Mouse (Mus musculus): ENCODE measurements around the gene Cox5a. TPM values are rescaled to one million over a fixed set of nuclear protein-coding genes. Genes with fewer than 3 reads are reported as not detected.

The Cox5a gene
- polyA plus RNA-seq, 1 experiment, result 757 TPM

DNA sequence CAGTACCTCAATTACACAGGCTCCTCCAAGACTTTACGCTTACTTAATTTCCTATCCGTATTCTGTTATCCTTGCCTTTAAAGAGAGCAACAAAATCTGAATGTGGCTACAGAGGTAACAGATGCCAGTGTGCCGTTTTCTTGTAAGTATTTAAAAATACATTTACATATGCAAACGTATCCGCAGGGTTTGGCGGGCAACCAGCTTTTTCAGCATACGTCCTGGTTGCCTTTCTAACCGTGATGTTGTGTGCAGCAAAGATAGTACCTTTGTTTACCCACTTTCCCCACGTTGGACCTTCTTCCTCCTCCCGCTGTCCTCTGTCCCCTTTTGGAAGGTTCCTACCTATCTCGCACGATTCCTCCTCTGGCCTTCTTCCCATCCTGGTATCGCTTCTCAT is 19.6 kb upstream of the Cox5a start:
- Histone ChIP-seq H3K27me3 (replicated peaks; ENCODE audit: control insufficient read depth, insufficient read depth, low read length) (no peaks in the 10 kb centered on the region; the same call in 1 of the 2 replicates), H3K36me3 (ENCODE audit: control insufficient read depth, insufficient read depth, low read length) (no peaks in the 10 kb centered on the region), H3K4me1 (ENCODE audit: control insufficient read depth, insufficient read depth, low read length) (peaks cover 3% of the 10 kb centered on the region; the same call in 1 of the 2 replicates), H3K4me3 (ENCODE audit: insufficient read depth, low read depth, low read length) (no peak overlapping the region), H3K27ac (ENCODE audit: insufficient read depth, low read depth, low read length) (no peak overlapping the region)
- no peak for DNase-seq
- TF ChIP-seq CTCF (conservative IDR thresholded peaks at IDR 0.05; ENCODE audit: insufficient read depth, insufficient read length, low read depth, low read length) (no peak), POLR2A (IDR thresholded peaks at IDR 0.05; ENCODE audit: low read depth, low read length) (no peak)
- 20% methylated on average over 13 of the region's 13 CpGs for WGBS

DNA sequence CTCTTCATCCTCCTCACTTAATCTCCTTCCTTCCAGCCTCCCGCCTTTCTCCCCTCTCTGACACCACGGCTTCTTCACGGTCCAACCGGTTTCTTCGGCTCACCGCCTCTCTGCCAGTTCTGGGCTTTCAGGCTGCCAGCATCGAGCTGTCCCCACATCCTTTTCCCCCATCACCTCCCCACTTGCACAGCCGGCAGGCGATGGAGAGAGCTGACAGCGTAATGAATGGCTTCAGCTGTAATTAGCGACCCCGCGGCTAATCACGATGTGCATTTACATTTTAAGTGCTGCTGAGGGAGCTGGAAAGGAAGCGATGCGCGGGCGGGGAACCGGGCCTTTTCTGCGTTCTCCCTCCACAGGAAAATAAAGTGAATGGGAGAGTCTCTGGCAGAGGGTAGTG is 19.2 kb upstream of the Cox5a start:
- Histone ChIP-seq H3K27ac (ENCODE audit: insufficient read depth, low read depth, low read length) (no peak overlapping the region), H3K36me3 (ENCODE audit: control insufficient read depth, insufficient read depth, low read length) (no peaks in the 10 kb centered on the region), H3K4me1 (ENCODE audit: control insufficient read depth, insufficient read depth, low read length) (peaks cover 3% of the 10 kb centered on the region; the same call in 1 of the 2 replicates), H3K4me3 (ENCODE audit: insufficient read depth, low read depth, low read length) (no peak overlapping the region), H3K27me3 (replicated peaks; ENCODE audit: control insufficient read depth, insufficient read depth, low read length) (no peaks in the 10 kb centered on the region; the same call in 1 of the 2 replicates)
- TF ChIP-seq CTCF (conservative IDR thresholded peaks at IDR 0.05; ENCODE audit: insufficient read depth, insufficient read length, low read depth, low read length) (no peak), POLR2A (IDR thresholded peaks at IDR 0.05; ENCODE audit: low read depth, low read length) (no peak)
- peak; percentile 7 for DNase-seq
- WGBS, result 10% methylated on average over 20 of the region's 20 CpGs

DNA sequence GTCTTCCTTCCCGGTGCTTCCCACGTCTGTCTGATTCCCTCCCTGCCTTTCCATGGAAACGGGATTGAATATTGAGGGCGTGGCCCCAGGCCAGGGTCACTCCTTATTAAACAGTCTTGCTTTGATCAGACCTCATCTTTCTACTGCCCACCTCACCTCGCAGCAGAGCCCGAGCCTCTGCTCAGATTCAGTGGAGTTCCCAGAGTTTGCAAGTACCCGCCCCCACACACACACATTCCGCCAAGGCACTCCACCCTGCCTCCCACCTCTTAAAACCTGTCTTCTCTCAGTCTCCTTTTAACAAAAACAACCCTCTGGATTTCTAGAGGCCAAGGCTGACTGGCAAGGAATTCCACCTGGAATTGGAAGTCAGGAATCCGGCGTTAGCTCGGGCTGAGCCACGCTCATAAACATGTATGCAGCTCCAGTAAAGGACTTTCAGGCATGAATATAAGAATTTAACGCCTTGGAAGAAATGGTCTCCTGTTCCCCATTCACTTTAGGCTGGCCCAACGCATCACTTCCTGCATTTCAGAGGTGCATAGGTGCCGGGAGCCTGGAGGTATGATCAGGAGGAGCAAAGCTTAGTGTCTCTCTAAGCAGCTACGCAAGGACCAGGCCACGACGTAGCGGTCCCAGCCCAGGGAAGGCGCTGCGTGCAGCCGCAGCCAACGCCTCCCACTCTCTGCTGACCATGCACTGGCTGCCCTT is 18.0 kb upstream of the Cox5a start:
- no peak for DNase-seq
- H3K27me3 ChIP-seq (replicated peaks; ENCODE audit: control insufficient read depth, insufficient read depth, low read length), result no peaks in the 10 kb centered on the region; the same call in 1 of the 2 replicates
- TF ChIP-seq POLR2A (IDR thresholded peaks at IDR 0.05; ENCODE audit: low read depth, low read length) (no peak), CTCF (conservative IDR thresholded peaks at IDR 0.05; ENCODE audit: insufficient read depth, insufficient read length, low read depth, low read length) (no peak)
- H3K27ac ChIP-seq (ENCODE audit: insufficient read depth, low read depth, low read length), result no peak overlapping the region
- WGBS, result 17% methylated on average over 23 of the region's 23 CpGs
- no peak overlapping the region for H3K4me3 ChIP-seq (ENCODE audit: insufficient read depth, low read depth, low read length)
- H3K36me3 ChIP-seq (ENCODE audit: control insufficient read depth, insufficient read depth, low read length), result no peaks in the 10 kb centered on the region
- peaks cover 3% of the 10 kb centered on the region; the same call in 1 of the 2 replicates for H3K4me1 ChIP-seq (ENCODE audit: control insufficient read depth, insufficient read depth, low read length)

GRCm38 (mm10) chr9:57503622-57504380 is 17.3 kb upstream of the Cox5a start, which contains the start of gene Rpp25:
Rpp25 (plus strand) TSS chr9:57504026.
- peak; percentile 73 for DNase-seq
- H3K36me3 ChIP-seq (ENCODE audit: control insufficient read depth, insufficient read depth, low read length), result no peaks in the 10 kb centered on the region
- TF ChIP-seq CTCF (conservative IDR thresholded peaks at IDR 0.05; ENCODE audit: insufficient read depth, insufficient read length, low read depth, low read length), result no peak
- TF ChIP-seq POLR2A (IDR thresholded peaks at IDR 0.05; ENCODE audit: low read depth, low read length), result no peak
- H3K27ac ChIP-seq (ENCODE audit: insufficient read depth, low read depth, low read length), result no peak within 1 kb of the TSS
- H3K4me3 ChIP-seq (ENCODE audit: insufficient read depth, low read depth, low read length), result peak within 1 kb of the TSS; percentile 3
- peaks cover 3% of the 10 kb centered on the region; the same call in 1 of the 2 replicates for H3K4me1 ChIP-seq (ENCODE audit: control insufficient read depth, insufficient read depth, low read length)
- H3K27me3 ChIP-seq (replicated peaks; ENCODE audit: control insufficient read depth, insufficient read depth, low read length), result no peaks in the 10 kb centered on the region; the same call in 1 of the 2 replicates
- WGBS, result 2% methylated on average over 46 of the region's 46 CpGs

GRCm38 (mm10) chr9:57504381-57504700 is 16.7 kb upstream of the Cox5a start:
- Histone ChIP-seq H3K36me3 (ENCODE audit: control insufficient read depth, insufficient read depth, low read length) (no peaks in the 10 kb centered on the region), H3K27ac (ENCODE audit: insufficient read depth, low read depth, low read length) (no peak overlapping the region), H3K27me3 (replicated peaks; ENCODE audit: control insufficient read depth, insufficient read depth, low read length) (no peaks in the 10 kb centered on the region; the same call in 1 of the 2 replicates), H3K4me3 (ENCODE audit: insufficient read depth, low read depth, low read length) (peak overlapping the region; percentile 3; the same call in 1 of the 2 replicates), H3K4me1 (ENCODE audit: control insufficient read depth, insufficient read depth, low read length) (peaks cover 3% of the 10 kb centered on the region; the same call in 1 of the 2 replicates)
- 1% methylated on average over 34 of the region's 34 CpGs for WGBS
- TF ChIP-seq CTCF (conservative IDR thresholded peaks at IDR 0.05; ENCODE audit: insufficient read depth, insufficient read length, low read depth, low read length) (peak; percentile 35; the same call in 1 of the 2 replicates), POLR2A (IDR thresholded peaks at IDR 0.05; ENCODE audit: low read depth, low read length) (no peak)
- DNase-seq, result peak; percentile 73

- 65% methylated on average over 10 of the region's 10 CpGs for WGBS
- no peaks in the 10 kb centered on the region; the same call in 1 of the 2 replicates for H3K27me3 ChIP-seq (replicated peaks; ENCODE audit: control insufficient read depth, insufficient read depth, low read length)
- H3K27ac ChIP-seq (ENCODE audit: insufficient read depth, low read depth, low read length), result no peak overlapping the region
- H3K4me3 ChIP-seq (ENCODE audit: insufficient read depth, low read depth, low read length), result no peak overlapping the region
- TF ChIP-seq CTCF (conservative IDR thresholded peaks at IDR 0.05; ENCODE audit: insufficient read depth, insufficient read length, low read depth, low read length) (no peak), POLR2A (IDR thresholded peaks at IDR 0.05; ENCODE audit: low read depth, low read length) (no peak)
- DNase-seq, result no peak
- no peaks in the 10 kb centered on the region for H3K36me3 ChIP-seq (ENCODE audit: control insufficient read depth, insufficient read depth, low read length)
- peaks cover 3% of the 10 kb centered on the region; the same call in 1 of the 2 replicates for H3K4me1 ChIP-seq (ENCODE audit: control insufficient read depth, insufficient read depth, low read length)
Measured at GRCm38 (mm10) chr9:57504891-57505290, 16.2 kb upstream of the Cox5a start.

- TF ChIP-seq POLR2A (IDR thresholded peaks at IDR 0.05; ENCODE audit: low read depth, low read length) (no peak), CTCF (conservative IDR thresholded peaks at IDR 0.05; ENCODE audit: insufficient read depth, insufficient read length, low read depth, low read length) (no peak)
- H3K4me3 ChIP-seq (ENCODE audit: insufficient read depth, low read depth, low read length), result no peak overlapping the region
- H3K27me3 ChIP-seq (replicated peaks; ENCODE audit: control insufficient read depth, insufficient read depth, low read length), result no peaks in the 10 kb centered on the region; the same call in 1 of the 2 replicates
- DNase-seq, result peak; percentile 18
- 19% methylated on average over 8 of the region's 8 CpGs for WGBS
- no peak overlapping the region for H3K27ac ChIP-seq (ENCODE audit: insufficient read depth, low read depth, low read length)
- peaks cover 3% of the 10 kb centered on the region; the same call in 1 of the 2 replicates for H3K4me1 ChIP-seq (ENCODE audit: control insufficient read depth, insufficient read depth, low read length)
- no peaks in the 10 kb centered on the region for H3K36me3 ChIP-seq (ENCODE audit: control insufficient read depth, insufficient read depth, low read length)
Measured at GRCm38 (mm10) chr9:57505700-57506099, 15.4 kb upstream of the Cox5a start.

Data from kidney, adult 2 months (tissue).